Mouse (Mus musculus) embryo, embryonic 11.5 days (tissue): ENCODE results near the gene Elp4.

Source experiments
- DNase-seq: peaks from one replicate; pipeline ENCODE4 v3.0.0-alpha.2; 2012; ENCODE audit warnings: low read depth, low spot score

The Elp4 gene

DNA sequence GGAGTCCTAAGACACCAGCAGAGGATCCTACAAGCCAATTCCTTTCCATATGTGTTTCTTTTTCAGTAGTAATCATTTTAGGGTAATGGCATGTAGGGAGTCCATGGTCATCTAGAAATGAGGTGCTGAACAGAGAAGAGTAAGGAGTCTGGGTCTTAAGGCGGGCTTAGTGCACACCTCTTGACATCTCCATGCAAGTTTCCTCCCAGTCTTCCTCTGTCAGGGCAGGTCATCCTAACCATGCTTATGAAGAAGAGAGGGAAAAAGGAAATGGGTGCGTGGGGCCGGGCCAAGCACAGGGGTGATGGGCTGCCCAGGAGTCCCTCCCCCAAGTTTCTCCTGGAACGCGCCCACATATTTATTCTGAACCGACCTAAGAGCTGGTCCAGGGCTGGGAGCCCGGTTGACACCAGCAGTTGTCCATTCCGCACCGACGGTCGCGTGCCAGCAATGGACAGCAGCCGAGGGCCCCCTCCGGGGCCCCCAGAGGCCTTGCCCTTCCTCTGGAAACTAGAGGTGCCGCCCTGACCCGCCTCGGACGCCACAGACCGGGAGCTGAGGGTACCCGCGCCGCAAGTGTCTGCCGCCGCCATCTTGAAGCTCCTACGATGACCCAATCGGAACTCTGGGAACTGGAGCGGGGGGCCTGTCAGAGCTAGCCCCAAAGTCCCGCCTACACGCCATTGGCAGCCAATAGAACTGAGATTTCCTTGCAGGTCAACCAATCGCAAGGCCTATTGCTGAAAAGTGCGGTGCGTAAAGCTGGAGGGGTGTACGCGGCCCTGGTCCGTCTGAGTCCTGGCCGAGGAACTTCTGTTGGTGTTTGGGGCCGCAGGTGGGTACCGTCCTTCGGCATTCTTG is at the start of gene Elp4, which contains the start of gene Immp1l:
Gene Elp4 (minus strand): TSS at position 669 of the 861 bp plus-strand sequence.
Gene Immp1l (plus strand): TSS at position 743 of the 861 bp plus-strand sequence.
- peak; percentile 92 for DNase-seq

DNA sequence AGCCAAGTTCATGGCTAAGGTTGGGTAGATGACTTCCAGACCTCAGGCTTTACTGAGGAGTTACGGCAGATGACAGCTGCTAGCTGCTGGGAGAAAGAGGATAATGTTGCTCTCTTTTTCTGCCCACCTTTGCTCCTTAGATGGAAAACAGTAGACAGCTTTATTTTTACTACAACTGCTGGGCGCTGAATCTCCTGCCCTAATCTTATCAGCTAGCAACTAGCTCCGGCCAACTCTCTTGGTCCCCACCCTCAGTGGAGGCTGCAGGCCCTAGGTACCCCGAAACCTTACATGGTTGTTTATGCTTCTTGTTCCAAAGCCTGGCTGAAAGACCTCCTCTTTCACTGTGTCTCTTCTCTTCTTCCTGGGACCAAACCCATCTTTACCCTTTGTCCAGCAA is 49.5 kb upstream of the Elp4 start:
- no peak for DNase-seq

DNA sequence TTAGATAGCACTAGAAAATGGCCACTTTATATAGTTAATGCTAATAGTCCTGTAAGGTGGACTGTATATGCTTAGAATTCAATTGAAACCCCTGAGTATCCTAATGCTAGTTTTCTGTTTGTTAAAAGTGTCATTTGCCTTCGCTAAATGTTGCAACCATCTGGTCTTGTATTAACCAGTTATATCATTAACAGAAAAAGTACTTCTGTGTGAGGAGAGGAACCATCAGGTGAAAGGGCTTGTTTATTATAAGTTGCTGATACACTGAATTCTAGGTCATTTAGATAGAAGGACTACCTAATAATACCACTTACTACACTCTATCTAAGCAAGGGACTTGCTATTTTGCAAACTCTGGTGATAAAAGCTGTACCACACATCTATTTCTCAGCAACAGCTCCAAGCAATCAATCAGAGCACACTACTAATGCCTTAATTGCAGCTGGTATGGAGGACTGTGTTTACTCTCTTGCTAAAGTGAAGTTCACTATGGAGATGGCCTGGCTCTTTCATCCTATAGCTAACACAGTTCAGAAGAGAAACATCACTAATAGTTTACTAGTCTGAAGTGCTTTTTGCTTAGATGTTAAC is 47.1 kb upstream of the Elp4 start:
- no peak for DNase-seq

DNA sequence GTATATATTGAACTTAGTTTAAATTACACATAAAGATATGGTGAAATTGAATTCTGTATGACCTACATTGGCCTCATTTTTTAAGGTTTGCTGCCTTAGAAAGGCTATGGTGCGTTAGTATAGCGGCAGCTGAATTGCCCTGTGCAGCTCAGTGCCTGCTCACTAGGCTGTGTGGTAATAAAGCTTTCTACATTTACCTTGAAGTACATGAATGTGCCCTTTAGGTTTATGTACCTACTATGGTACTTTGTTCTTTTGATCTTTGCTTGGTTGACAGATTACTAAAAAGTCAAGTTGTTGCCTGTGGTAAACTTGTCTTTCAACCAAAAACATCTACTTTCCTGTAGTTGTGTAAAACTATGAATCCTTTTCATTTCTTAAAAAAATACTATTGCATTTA is 45.8 kb upstream of the Elp4 start:
- no peak for DNase-seq

DNA sequence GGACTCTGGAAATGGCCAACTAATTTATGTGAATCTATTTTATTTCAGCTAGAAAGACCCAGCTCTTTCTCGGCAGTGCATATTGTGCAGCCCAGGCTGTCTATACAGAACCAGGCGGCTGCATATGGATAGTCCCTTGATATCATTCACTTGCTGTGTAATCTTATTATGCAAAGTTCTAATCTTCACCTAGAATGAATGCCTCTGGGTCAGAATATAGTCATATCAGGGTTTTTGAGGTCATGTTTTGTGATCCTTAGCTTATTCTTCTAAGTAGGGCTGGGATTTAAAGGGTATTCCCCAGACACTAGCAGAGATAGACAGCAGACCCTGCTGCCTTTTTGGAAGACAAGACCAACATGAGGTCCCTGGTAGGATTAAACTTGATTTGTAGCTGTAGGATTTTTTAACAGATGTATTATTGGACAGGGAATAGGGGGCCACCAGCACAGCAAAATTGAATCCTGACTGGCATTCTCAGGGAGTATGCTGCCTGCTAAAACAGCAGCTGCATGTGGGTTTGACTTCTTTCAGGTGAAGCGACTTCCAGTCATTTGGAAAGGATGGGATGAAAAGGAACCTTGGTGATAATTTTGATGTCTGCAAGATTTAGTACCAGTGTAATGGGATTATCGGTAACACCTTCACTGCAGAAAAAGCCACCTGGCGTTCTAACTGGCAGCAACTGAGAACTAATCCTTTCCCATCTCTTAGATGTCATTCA is 13.4 kb upstream of the Elp4 start:
- DNase-seq: no peak

DNA sequence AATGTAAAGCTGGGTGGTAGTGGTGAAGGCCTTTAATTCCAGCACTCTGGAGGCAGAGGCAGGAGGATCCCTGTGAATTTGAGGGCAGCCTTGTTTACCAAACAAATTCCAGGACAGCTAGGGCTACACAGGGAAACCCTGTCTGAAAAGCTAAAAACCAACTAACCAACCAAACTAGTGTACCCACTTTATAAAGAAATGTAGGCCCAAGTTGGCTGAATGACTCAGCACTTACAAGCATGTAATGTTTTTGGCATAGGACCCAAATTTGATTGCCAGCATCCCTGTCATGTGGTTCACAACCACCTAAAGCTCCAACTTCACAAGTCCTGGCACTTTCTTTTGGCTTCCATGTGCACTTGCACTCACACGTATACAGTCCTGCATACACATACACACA is 12.3 kb upstream of the Elp4 start:
- no peak for DNase-seq

DNA sequence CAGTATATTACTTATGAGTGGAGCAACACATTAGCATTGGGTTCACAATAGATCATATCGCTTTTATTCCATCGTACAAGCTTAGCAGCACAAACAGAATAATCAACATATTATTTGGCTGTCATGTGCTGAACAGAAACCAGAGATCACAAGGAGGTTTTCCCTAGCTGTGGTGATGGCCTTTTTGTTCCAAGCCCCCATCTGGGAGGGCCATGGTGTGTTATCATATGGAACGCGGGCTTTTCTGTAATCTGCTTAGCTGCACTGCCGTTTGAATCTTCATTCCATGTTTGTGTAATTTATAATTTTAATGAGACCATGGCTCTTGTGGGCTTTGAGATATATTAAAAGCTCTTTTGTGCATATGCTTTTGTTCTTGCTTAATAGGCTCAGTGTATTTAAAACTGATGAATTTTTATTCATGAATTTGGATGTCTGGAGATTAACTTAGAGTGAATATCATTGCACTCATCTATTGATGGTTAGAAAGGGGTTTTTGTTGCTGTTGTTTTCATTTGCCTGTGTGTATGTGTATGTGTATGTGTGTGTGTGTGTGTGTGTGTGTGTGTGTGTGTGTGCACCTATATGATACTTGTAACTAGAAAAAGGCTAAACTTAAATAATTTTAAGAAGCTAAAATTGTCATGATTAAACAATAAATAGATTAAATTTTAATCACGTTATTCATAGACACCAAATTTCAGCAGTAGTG is 9.4 kb upstream of the Elp4 start:
- DNase-seq: no peak

DNA sequence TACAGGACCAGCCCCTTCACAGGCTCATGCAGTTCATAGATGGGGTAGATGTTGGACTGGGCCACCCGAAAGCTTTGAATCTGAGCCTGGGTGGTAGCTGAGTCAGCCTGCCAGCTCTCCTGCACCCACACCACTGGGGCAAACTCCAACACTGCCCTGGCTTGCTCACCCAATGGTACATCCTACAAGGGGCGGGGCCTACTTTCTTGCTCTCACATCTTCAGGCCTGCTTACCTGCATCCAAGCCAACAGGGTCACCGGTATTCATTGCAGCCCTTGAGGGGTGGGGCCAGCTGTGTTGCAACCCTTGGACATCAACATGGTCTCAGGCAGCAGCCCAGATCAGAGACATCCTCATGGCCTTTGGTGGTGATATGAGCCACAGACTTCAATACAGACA is 6.2 kb upstream of the Elp4 start:
- no peak for DNase-seq

DNA sequence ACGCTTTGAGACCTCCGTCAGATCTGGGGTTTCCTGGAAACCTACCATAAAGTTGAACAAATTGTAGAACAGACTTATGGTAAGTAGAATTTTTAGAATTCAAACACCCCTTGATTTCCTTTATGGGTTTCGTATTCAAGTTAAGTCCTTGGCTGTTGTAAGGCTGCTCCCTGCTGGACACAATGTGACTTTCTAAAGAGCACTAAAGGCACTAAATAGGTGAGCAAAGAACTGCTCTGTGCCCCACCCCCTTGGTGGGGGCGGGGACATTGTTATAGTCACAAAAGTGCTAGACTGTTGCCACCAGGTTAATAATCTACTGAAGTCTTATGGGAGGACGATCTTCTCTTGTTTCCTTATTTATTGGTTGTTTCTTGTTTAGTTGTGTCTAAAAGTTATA is 4.0 kb upstream of the Elp4 start:
- no peak for DNase-seq

DNA sequence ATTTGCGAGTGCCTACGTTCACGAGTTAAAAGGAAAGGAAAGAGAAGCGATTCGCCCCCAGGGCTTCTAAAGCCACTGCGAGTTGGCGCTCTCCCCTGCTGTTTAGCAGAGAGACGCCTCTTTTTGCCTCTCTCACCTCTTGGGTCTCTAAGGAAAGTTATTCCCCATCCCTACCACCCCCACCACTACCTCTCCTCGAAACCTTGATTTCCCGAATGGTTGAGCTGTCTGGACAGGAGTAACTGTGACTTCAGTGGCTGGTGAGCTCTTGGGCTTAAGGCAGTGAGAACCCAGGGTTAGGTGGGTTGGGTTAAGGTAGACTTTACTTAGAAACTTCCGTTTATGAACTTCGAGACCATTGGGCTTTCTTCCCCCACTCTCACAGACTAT is 388 bp upstream of the Elp4 start:
- DNase-seq: no peak

DNA sequence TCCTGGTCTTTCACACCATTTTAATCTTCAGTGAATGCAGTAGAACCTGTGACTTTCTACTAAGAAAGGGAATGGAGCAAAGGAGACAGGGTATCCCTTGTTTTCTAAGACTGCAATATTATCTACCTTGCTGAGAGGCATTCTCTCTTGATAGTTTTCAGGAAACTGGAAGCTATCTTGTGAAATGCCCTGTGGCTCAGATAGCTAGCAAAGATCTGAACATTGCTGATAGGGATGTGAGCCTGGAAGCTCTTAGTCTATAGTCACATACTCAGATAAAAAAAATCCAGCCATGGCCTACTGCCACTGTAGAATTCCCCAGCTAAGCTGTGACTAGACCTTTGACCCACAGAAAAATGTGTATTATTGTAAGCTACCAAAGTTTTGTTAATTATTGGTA is 13.5 kb downstream of the Elp4 start:
- no peak for DNase-seq

DNA sequence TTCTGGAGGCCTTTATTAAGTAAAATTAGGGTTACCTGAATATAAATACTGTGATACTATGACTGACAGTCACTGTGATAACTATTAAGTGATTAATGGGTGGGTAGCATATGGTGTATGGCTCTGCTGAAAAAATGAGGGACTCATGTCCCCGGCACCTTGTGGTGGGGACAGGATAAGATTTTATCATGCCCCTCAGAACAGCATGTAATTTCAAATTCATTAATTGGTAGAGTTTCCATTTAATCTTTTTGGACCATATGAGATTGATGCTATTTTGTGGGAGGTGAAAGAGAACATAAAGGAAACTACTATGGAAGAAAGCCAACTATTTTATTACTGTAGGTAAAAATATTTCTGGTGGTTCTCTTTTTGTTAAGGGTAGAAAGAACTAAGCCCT is 31.0 kb downstream of the Elp4 start:
- DNase-seq: no peak

DNA sequence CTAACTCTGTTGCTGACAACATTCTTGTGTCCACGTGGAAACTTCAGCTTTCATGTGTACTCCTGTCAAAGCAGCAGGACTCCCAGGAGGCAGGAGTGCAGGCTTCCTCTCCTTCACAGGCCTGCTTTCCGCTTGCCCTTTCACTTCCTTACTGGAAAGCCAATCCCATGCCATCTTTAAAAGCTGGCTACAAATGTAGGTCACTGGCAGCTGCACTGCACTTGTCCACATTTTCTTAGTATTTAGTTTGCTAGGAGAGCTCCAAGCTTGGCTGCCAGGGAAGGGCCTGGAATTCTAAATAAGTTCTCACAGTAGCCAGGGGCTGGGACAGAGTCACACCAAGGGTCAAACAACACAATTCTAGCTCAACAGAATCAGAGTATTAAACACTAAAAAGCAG is 49.6 kb downstream of the Elp4 start:
- DNase-seq: no peak

DNA sequence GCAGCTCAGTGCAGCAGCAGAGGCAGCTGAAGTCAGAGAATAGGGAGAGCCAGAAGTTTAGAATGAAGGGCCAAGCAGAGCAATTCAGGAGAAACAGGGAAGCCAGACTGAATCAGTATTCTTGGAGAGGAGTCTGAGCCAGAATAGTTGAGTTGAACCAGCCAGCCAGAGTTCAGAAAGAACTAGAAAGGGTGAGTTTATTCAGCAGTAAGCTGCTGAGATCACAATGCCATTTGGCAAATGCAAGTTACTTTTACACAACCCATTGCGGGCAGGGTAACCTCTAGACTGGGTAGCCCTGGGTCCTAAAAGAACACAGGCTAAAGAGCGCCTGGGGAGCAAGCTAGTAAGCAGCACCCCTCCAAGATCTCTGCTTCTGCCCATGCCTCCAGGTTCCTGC is 51.4 kb downstream of the Elp4 start:
- DNase-seq: no peak

DNA sequence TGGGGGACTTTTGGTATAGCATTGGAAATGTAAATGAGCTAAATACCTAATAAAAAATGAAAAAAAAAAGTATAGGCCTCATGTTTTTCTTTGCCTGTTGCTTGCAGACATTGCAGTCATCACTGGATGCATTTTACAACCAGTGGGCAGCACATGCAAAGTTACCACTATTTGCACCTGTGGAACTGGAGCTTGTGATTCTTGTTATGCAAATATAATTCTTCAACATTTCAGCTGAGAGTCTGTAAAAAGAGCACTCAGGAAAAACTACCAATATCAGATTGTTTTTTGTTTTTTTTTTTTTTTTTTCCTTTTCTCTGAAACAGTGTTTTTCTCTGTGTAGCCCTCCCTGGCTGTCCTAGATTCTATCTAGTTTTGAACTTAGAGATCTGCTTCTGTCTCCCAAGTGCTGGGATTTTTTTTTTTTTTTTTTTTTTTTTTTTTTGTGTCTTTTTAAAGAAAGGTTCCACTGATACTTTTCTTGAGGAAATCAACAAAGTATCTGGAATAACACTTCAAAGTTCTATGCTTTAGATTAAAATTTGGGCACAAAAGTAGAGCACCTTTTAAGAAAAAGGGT is 52.6 kb downstream of the Elp4 start:
- DNase-seq: no peak

DNA sequence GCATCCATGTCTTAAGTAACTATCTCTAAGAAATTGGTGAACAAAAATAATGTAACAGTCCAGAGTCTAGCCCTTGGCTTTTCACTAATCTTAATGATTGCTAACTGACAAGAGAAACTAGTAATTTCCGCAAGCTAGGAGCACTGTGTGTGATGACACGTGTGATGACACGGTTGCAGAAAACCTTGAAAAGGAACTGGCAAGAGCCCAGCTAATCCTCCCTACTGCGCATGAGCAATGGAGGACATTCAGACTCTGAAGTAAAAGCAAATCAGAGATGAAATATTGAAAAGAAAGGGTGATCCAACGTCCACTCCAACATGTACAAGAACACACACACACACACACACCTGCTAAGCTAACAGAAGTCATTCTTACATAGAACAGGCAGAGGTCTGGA is 61.2 kb downstream of the Elp4 start:
- DNase-seq: no peak

DNA sequence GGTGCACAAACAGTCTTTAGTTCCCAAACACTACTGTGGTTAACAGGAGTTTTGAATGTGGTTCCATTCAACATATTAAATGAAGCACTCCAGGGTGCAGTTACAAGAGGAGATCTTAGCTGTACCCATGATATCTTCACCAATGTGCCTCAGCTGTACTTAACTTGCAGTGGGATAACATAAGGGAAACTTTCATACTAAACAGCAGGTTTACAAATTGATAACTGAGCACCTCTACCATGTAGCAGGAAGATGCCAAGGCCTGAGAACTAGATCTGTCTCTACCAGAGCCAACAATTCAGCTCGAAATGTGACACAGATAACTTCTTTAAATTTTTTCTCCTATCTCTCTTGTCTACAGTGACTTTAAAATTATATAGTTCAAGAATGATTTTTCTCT is 86.4 kb downstream of the Elp4 start:
- DNase-seq: no peak

DNA sequence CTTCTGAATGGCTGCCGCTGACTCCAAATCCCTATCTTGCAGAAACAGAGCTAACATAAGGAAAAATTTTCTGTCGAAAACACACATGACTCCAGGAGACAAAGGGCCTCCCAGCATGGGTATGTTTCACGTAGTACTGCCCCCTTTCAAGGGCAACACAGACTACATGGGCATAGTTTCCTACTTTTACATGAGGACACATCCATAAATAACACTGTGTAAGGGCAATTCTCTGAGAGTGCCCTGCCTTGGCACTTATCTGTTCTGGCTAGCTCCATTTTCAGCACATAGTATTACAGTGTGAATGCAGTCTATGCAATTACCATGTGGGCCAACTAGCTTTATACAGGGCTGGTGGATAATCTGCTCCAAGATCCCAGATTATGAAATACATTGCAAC is 89.2 kb downstream of the Elp4 start:
- no peak for DNase-seq

DNA sequence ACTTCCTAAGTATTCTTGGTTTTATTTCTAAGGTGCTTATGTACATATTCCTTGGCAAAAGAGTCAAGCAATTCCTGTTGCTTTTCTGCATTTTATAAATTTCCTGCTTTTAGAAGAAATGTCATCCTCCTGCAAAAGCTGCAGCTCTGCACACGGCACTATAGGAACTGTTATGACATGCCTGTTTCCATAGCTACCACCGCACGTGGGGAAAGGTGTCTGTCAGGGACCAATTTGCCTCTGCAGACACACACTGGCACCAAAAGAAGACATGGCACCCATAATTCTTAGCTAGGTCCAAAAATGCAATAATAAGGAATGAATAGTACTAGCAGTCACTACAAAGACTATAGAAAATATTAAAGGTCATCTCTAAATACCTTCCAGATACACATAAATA is 91.3 kb downstream of the Elp4 start:
- DNase-seq: no peak

DNA sequence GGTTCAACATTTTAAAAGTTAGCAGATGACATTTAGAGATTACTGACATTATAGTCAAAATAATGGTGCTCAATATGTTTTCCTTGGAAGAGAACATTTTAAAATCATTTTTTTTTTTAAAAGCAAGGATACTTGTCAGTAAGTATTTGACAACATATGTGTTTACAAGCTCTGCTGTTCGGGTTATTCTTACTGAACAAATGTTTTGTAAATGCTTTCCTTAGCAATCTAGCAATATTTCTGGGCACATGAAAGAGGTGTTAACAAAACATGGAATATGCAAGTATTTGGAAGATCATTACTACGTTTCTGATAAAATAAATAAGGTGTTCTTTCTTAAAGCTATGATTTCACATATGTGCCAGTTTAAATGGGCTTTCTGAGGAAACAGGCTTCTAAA is 94.1 kb downstream of the Elp4 start:
- no peak for DNase-seq

DNA sequence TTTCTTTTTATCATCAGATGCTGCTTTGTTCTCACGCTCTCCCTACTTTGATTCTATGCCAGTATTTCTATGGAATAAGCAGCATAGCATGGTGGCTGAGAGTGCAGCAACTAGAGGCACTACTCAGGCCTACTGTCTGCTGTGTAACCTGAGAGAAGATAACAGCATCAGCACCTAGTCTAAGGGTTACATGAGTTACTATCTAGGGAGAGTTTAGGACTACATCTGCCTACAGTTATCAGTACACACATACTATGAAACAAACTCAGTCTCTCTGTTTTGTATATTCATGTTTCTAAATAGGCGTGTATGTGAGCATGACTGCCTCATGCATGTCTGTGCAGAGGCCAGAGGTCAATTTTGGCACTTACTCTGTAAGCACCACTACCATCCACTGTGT is 97.8 kb downstream of the Elp4 start:
- DNase-seq: no peak

DNA sequence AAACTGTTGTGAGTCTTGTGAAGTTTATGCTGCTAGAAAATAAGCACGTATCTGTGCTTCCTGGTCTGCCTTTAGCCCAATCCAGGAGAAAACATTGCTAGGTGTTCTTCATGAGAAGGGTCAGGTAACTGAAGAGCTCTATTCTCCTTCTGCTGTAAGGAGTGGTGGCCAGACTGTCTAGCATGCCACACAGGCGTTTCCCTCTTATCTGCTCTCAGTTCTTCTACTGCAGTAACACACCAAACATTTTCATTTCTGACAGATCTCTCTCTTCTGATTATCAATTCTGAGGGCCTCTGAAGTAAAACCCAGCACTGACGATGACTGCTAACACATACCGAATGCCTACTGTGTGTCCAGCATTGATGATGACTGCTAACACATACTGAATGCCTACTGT is 98.3 kb downstream of the Elp4 start:
- no peak for DNase-seq
